Mouse (Mus musculus) erythroblast, embryonic 14.5 days (primary cell): Measurements from ENCODE around the gene Olfr1436.

ENCODE experiments used
- GATA1 ChIP-seq: IDR thresholded peaks from 2 replicates; pipeline ENCODE4 v1.6.1; 2012; ENCODE audit warnings: low read length, inconsistent platforms, mixed read lengths
- TAL1 ChIP-seq: IDR thresholded peaks from 3 replicates; pipeline ENCODE4 v1.6.1; 2012; ENCODE audit warnings: low read length, inconsistent platforms, mixed read lengths

- TF ChIP-seq GATA1 (no peak), TAL1 (no peak)
Observed at GRCm38 (mm10) chr19:12260732-12261131, 38.2 kb downstream of the Olfr1436 start, which contains the start of gene Olfr235.
